Mouse (Mus musculus) bone marrow, adult 2 months (tissue): Measurements from ENCODE around the gene Nfe2l3.

ENCODE experiments used
- CTCF ChIP-seq: fragments of 200-500 bp; IDR thresholded peaks from 2 replicates; pipeline ENCODE4 v1.5.1; 2011; ENCODE audit warnings: low read length, control low read depth; ENCODE audit not compliant: control insufficient read depth, insufficient read depth
- POLR2A ChIP-seq: fragments of 200-500 bp; IDR thresholded peaks from 2 replicates; pipeline ENCODE4 v1.6.1; 2011; ENCODE audit warnings: low read depth, mild to moderate bottlenecking, control low read depth, low read length, borderline replicate concordance; ENCODE audit not compliant: control insufficient read depth

DNA sequence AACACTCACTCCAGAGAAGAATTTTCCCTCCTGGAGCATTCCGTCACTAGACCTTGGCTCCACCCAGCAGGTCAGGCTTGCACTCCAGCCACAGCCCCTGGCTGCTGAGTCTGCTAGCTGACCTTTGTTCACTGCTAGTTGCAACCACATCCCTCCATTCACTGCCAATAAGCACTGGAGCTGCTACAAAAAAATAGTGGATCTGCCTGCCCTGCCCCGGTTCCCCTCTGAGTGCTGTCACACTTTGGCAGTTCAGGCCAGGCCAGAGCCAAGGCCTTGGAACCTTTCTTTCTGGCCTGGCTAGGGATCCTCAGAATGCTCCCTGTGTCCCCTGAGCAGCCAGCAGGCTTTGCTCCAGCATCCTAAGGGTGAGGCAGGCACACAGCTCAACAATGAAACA, 57.3 kb downstream of the Nfe2l3 start:
- TF ChIP-seq POLR2A: no peak
- TF ChIP-seq CTCF: no peak
